Mouse (Mus musculus) thymus, adult 2 months (tissue): ENCODE results near the gene Klf14.

Experiments
- CTCF ChIP-seq: fragments of 200-500 bp; IDR thresholded peaks from 2 replicates; pipeline ENCODE4 v1.5.1; 2012; ENCODE audit warnings: mild to moderate bottlenecking, control low read depth, low read length, moderate library complexity, borderline replicate concordance; ENCODE audit not compliant: control insufficient read depth, poor library complexity, insufficient read depth; ENCODE audit errors: extremely low read depth
- POLR2A ChIP-seq: fragments of 200-500 bp; IDR thresholded peaks from 2 replicates; pipeline ENCODE4 v1.6.1; 2012; ENCODE audit warnings: mild to moderate bottlenecking, low read length, control low read depth, moderate library complexity; ENCODE audit not compliant: control insufficient read depth, poor library complexity, insufficient read depth; ENCODE audit errors: extremely low read depth

DNA sequence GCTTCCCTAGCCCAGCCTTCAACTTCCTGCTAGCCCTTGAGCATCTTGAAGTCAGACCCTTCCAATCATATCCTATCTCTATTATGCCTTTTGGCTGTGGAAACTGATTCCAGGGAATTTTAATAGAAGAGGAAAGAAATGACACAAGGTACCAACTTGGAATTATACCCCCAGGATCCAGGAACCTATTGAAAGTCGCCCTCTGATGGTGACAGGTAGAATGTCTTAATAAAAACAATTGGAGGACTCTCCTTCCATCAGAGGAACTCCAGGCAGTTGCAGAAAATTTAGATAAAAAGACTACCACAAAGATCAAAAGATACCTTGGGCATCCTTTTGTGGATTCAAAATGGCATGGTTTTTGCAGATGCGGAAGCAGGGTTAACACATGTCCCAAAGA lies 36.1 kb downstream of the Klf14 start:
- TF ChIP-seq CTCF (no peak), POLR2A (no peak)
